Mouse (Mus musculus): Measurements from ENCODE around the gene Foxj2. TPM values are rescaled to one million over a fixed set of nuclear protein-coding genes. Genes with fewer than 3 reads are reported as not detected.

Gene Foxj2
- polyA plus RNA-seq, 1 experiment from 2014 or later: 5.2 TPM

- WGBS: 76% methylated on average over 7 of the region's 7 CpGs
- H3K36me3 ChIP-seq: peaks cover 37% of the 10 kb centered on the region
Observed at GRCm38 (mm10) chr6:122879141-122879735, 59.5 kb downstream of the Foxj2 start.

DNA sequence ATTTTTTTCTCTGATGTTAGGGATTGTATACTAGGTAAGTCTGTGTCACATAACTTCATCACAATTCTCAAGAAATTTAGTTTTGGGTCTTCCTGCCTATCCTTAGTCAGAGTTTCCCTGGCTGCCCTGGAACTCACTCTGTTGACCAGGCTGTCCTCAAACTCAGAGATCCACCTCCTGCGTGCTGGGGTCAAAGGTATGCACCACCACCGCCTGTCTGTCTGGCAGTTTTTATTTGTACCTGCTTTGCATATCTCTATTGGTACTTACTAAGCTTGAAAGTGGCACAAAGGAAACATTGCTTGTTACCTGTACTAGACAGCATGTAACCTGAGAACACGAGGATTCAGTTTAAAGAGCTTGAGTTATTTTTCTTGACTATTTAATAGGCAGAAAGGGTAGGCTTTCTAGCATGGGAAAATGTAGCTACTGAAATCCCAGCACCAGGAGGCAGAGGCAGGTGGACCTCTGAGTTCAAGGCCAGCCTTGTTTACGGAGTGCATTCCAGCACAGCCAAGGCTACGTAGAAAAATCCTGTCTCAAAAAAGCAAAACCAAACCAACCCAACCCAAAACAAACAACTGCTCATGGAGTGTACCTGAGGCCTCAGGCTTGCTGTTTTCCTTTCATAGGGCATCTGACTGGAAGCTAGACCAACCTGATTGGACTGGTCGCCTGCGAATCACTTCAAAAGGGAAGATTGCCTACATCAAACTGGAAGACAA is 60.2 kb downstream of the Foxj2 start:
- Histone ChIP-seq H3K27me3 (replicated peaks) (no peaks in the 10 kb centered on the region), H3K4me3 (replicated peaks) (no peak overlapping the region), H3K9me3 (no peaks in the 10 kb centered on the region), H3K4me1 (peaks cover 5% of the 10 kb centered on the region; the same call in 1 of the 2 replicates), H3K27ac (no peak overlapping the region), H3K36me3 (peaks cover 42% of the 10 kb centered on the region), H3K9ac (no peak overlapping the region), H3K4me2 (no peak overlapping the region)
- ATAC-seq (ENCODE audit: insufficient read depth, low FRiP score, low read depth): no peak
- 71% methylated on average over 7 of the region's 7 CpGs for WGBS

More at GRCm38 (mm10) chr6:122879141-122879735, 59.5 kb downstream of the Foxj2 start:
- no peak overlapping the region for H3K4me3 ChIP-seq (replicated peaks)
- no peaks in the 10 kb centered on the region for H3K27me3 ChIP-seq (replicated peaks)
- H3K27ac ChIP-seq: no peak overlapping the region
- no peak overlapping the region for H3K4me2 ChIP-seq
- peaks cover 5% of the 10 kb centered on the region; the same call in 1 of the 2 replicates for H3K4me1 ChIP-seq
- no peaks in the 10 kb centered on the region for H3K9me3 ChIP-seq
- no peak for ATAC-seq (ENCODE audit: insufficient read depth, low FRiP score, low read depth)
- no peak overlapping the region for H3K9ac ChIP-seq

GRCm38 (mm10) chr6:122881287-122881686 is 61.6 kb downstream of the Foxj2 start:
- Histone ChIP-seq H3K9me3 (no peaks in the 10 kb centered on the region), H3K4me2 (no peak overlapping the region), H3K4me3 (replicated peaks) (no peak overlapping the region), H3K4me1 (peaks cover under 1% of the 10 kb centered on the region; the same call in 1 of the 2 replicates), H3K27me3 (replicated peaks) (no peaks in the 10 kb centered on the region), H3K27ac (no peak overlapping the region), H3K36me3 (peaks cover 46% of the 10 kb centered on the region), H3K9ac (no peak overlapping the region)
- 94% methylated on average over 12 of the region's 12 CpGs for WGBS
- ATAC-seq (ENCODE audit: insufficient read depth, low FRiP score, low read depth): no peak

- Histone ChIP-seq H3K4me1 (no peaks in the 10 kb centered on the region), H3K27ac (no peak overlapping the region), H3K9me3 (no peaks in the 10 kb centered on the region), H3K4me3 (replicated peaks) (no peak overlapping the region), H3K36me3 (peaks cover 68% of the 10 kb centered on the region), H3K4me2 (no peak overlapping the region), H3K9ac (no peak overlapping the region), H3K27me3 (replicated peaks) (no peaks in the 10 kb centered on the region)
- ATAC-seq (ENCODE audit: insufficient read depth, low FRiP score, low read depth): no peak
- 88% methylated on average over 9 of the region's 9 CpGs for WGBS
Observed at GRCm38 (mm10) chr6:122883603-122884002, 63.9 kb downstream of the Foxj2 start.

DNA sequence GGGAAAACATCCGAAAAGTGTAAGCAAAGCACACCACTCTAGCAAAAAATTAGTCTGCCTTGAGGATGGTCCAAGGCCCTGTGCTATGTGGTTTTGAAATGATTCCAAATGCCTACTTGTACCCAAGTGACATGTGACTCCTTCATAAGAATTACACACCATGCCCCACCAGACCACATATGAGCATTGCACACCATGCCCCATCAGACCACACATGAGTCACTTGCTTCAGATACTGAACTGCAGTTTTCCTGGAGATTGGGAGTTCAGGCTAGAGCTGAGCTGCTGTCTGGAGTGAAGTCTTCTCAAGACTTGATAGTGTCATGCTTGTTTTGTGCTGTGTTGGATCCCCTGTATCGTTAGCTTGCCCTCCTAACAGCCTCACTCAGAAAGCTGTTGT is 69.9 kb downstream of the Foxj2 start:
- no peaks in the 10 kb centered on the region for H3K27me3 ChIP-seq (replicated peaks)
- H3K4me3 ChIP-seq (replicated peaks): no peak overlapping the region
- no peak overlapping the region for H3K27ac ChIP-seq
- 86% methylated on average over 2 of the region's 2 CpGs for WGBS
- H3K9ac ChIP-seq: no peak overlapping the region
- no peaks in the 10 kb centered on the region for H3K4me1 ChIP-seq
- H3K36me3 ChIP-seq: peaks cover 30% of the 10 kb centered on the region
- H3K9me3 ChIP-seq: no peaks in the 10 kb centered on the region
- ATAC-seq (ENCODE audit: insufficient read depth, low FRiP score, low read depth): no peak
- H3K4me2 ChIP-seq: no peak overlapping the region

GRCm38 (mm10) chr6:122892442-122893049 is 72.8 kb downstream of the Foxj2 start:
- Histone ChIP-seq H3K4me2 (no peak overlapping the region), H3K9ac (no peak overlapping the region), H3K36me3 (peaks cover 13% of the 10 kb centered on the region; the same call in 1 of the 2 replicates), H3K27ac (no peak overlapping the region), H3K4me3 (replicated peaks) (no peak overlapping the region), H3K27me3 (replicated peaks) (no peaks in the 10 kb centered on the region), H3K9me3 (no peaks in the 10 kb centered on the region), H3K4me1 (no peaks in the 10 kb centered on the region)
- WGBS: 8% methylated on average over 2 of the region's 2 CpGs
- no peak for ATAC-seq (ENCODE audit: insufficient read depth, low FRiP score, low read depth)

Small RNA genes within 50 kb of the gene (microRNA-seq; reads per million reads assigned to microRNA genes)
- not detected for gene Mir7231

Other genes with a start within 250 kb of the Foxj2 start
- gene Apobec1, start 217.5 kb upstream of the Foxj2 start, polyA plus RNA-seq (2015; fragmentation: Nextera tagmentation; extraction: Ambion mirVana): 4.5 and 5.0 TPM in 2 replicates
- gene Gdf3, start 209.8 kb upstream of the Foxj2 start, polyA plus RNA-seq (2015; fragmentation: Nextera tagmentation; extraction: Ambion mirVana): 0.22 and 0.27 TPM in 2 replicates
- not detected in 2 replicates for gene Dppa3, start 193.5 kb upstream of the Foxj2 start, polyA plus RNA-seq (2015; fragmentation: Nextera tagmentation; extraction: Ambion mirVana)
- gene Nanog, start 112.4 kb upstream of the Foxj2 start, polyA plus RNA-seq (2015; fragmentation: Nextera tagmentation; extraction: Ambion mirVana): 0.08 and 0.46 TPM in 2 replicates
- 11.0 and 11.9 TPM in 2 replicates for gene Slc2a3, start 18.3 kb upstream of the Foxj2 start, polyA plus RNA-seq (2015; fragmentation: Nextera tagmentation; extraction: Ambion mirVana)
- 2.6 and 3.3 TPM in 2 replicates for gene C3ar1, start 36.2 kb downstream of the Foxj2 start, polyA plus RNA-seq (2015; fragmentation: Nextera tagmentation; extraction: Ambion mirVana)
- 54.0 and 59.4 TPM in 2 replicates for gene Necap1, start 54.6 kb downstream of the Foxj2 start, polyA plus RNA-seq (2015; fragmentation: Nextera tagmentation; extraction: Ambion mirVana)
- gene Clec4a1, start 101.9 kb downstream of the Foxj2 start, polyA plus RNA-seq (2015; fragmentation: Nextera tagmentation; extraction: Ambion mirVana): 4.8 and 7.6 TPM in 2 replicates
- gene Clec4a3, start 132.6 kb downstream of the Foxj2 start, polyA plus RNA-seq (2015; fragmentation: Nextera tagmentation; extraction: Ambion mirVana): 6.8 and 7.2 TPM in 2 replicates
- not detected in 2 replicates for gene Clec4a4, start 170.5 kb downstream of the Foxj2 start, polyA plus RNA-seq (2015; fragmentation: Nextera tagmentation; extraction: Ambion mirVana)
- gene Clec4b1, start 230.0 kb downstream of the Foxj2 start, polyA plus RNA-seq (2015; fragmentation: Nextera tagmentation; extraction: Ambion mirVana): not detected in 2 replicates